Mouse (Mus musculus) skeletal muscle tissue, adult 2 months (tissue): ENCODE measurements around the gene Gsg1.

Experiments
- DNase-seq: peaks from one replicate; pipeline ENCODE4 v3.0.0-alpha.2; 2012; ENCODE audit warnings: low read depth, low spot score

The Gsg1 gene

DNA sequence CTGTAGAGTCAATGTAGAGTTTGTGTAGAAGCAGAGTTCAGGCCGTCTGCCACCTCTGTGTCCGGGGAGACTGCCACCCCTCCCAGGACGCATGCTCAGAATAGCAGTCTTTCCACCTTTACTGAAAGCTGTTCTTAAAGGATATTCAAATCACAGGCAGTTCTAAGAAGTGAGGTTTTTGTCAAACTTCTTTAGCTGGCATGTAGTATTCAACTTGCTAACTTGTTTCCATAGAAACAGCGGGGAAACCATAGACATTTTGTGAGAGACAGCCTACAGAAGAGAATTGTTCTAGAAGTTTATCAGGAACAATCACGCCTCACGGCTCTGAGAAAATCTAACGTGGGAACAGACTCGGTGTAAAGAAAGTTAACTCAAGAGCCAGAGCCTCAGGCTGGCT lies 47.2 kb downstream of the Gsg1 start:
- no peak for DNase-seq

DNA sequence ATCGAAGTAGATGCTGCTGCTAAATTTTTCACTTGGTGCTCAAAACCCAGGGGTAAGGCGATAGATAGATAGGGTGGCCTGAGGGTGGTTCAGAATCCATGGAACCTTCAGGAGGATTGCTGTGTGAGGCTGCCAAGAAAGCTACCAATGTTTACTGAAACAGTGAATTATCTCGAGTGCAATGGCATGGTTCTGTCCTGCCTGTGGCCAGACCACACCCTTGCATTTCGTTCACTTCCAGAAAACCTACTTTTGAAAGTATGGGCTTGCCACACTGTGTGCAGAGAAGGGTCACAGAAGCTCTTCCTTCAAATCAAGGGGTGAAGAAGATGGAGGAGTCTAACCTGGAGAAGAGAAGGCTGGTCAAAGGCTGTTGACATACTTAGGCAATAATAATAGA lies 48.3 kb downstream of the Gsg1 start:
- no peak for DNase-seq

DNA sequence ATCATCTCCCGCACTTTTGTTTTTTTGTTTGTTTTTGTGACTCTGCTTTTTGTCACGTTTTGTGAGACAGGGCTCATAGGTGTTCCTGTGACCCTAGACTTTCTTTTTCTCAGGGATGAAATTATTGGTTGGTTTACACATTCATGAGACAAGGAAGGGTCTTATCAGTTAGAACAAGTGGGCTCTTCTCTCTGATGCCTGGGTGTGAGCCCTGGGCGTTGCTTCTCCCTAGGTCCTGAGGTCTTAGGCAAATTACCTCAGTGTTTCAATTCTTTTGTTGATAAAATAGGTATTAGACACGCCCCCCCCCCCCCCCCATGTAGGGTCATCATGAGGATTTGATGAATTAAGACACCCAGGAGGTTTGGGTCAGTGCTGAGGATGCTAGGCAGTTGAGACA lies 49.3 kb downstream of the Gsg1 start:
- no peak for DNase-seq

DNA sequence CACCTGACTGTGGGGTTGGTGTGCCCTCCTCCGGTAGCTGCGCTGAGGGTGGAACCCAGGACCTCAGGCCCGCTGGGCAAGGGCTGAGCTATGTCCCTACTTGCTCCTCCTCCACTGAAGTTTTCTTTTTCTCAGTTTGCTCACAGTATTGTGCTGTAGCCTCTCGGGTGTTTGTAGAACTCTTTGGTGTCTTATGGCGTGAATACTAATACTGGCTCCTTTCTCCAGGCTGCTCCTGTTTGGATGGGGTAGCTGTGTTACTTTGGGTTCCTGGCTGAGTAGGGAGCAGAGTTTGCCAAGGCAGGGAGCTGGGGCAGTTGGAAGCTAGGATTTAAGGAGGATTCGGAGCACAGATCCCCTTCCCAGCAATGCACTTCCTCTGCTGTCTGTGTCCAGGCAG lies 50.4 kb downstream of the Gsg1 start:
- DNase-seq, result no peak

DNA sequence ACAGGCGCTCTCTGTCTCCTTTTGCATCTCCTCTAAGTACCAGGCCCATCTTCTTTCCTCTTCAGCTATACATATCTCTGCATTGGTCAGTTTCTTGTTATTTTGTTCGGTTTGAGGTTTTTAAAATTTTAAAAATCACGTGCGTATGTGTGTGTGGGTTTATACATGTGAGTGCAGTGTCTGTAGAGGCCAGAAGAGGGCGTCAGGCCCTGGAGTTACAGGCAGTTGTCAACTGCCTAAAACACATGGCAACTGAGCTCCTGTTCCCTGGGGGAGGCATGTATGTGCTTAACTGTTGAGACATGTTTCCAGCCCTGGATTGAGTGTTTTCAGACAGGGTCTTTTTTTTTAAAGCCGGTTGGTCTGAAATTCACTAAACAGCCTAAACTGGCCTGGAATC lies 51.5 kb downstream of the Gsg1 start:
- no peak for DNase-seq

DNA sequence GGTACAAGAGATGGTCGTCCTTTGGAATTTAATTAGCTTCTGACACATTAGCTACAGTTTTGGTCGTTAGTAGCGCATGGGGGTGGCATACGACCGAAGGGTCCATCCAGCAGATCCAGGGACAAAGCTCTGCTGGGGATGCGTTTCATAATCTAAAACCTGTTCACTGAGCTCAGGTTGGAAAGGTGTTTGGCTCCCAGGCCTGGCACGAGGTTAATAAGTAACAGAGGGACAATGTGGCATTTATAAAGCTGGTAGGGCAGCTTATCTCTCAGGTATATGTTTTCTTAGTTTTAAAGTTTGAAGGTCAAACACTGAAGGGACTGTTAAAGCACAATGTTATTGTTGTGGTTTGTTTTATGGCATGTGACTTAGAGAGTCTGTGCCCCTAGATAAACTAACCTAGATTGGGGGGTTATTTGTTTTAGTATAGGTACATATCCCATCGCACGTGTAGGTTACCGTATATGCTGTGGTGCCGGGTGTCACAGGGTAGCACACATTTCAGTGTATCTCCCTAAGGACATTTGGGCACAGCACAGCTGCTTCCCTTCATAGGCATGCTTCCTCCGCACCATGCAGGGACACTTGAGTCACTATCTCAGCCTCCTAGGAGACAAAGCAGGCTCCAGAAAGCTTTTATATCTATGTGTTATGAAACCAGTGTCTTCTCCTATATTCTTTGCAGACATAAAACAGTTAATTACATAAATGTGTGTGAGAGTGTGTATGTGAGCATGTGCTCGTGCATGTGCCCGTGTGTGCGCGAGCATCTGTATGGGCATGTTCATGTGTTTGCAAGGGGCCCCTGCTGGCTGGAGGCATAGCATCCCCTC lies 53.8 kb downstream of the Gsg1 start:
- DNase-seq, result no peak

GRCm38 (mm10) chr6:135198726-135199125 lies 55.4 kb downstream of the Gsg1 start:
- DNase-seq, result no peak

GRCm38 (mm10) chr6:135197921-135198532 lies 56.1 kb downstream of the Gsg1 start, which contains the start of the genes Fam234b and Hebp1:
TSS of gene Fam234b (plus strand) at chr6:135197977.
TSS of gene Hebp1 (minus strand) at chr6:135198022.
- DNase-seq, result peak; percentile 47

DNA sequence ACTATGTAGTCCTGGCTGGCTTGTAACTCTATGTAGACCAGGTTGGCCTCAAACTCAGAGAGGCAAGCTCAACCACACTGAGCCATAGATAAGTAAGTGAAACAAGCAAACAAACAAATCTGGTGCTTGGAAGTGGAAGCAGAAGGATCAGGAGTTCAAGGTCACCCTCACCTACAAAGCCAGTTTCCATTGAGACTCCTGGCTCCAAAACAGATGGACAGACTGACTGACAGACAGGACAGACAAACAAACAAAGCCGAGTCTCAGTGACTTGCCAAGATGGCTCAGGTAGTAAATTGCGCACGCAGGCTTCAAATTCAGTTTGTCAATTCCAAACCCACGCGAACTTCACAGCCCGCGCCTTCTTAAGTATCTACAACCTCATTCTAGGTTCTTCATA lies 56.7 kb downstream of the Gsg1 start:
- DNase-seq, result no peak

DNA sequence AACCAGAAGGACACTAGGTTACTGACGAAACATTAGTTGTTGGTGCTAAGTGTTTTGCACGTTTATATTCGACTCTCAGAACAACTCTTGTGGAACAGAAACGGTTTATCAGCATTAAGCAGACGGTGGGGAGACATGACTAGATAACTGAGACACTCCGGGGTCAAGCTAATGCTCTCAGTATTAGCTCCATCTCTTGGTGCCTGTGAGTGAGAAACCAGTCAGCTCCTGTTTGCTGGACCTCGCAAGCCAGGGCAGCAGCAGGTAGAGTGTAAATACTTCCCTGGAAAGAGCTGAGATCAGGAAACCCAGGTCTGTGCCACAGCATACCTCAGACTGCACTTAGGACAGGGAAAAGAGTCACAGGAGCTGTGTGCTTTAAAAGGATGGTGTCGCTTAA lies 57.4 kb downstream of the Gsg1 start:
- DNase-seq, result no peak

GRCm38 (mm10) chr6:135194907-135195306 lies 59.2 kb downstream of the Gsg1 start:
- DNase-seq, result no peak

- DNase-seq, result no peak
These were observed 60.4 kb downstream of the Gsg1 start for GRCm38 (mm10) chr6:135193733-135194132.

GRCm38 (mm10) chr6:135192993-135193392 lies 61.2 kb downstream of the Gsg1 start:
- DNase-seq, result no peak

GRCm38 (mm10) chr6:135191906-135192305 lies 62.2 kb downstream of the Gsg1 start:
- no peak for DNase-seq

DNA sequence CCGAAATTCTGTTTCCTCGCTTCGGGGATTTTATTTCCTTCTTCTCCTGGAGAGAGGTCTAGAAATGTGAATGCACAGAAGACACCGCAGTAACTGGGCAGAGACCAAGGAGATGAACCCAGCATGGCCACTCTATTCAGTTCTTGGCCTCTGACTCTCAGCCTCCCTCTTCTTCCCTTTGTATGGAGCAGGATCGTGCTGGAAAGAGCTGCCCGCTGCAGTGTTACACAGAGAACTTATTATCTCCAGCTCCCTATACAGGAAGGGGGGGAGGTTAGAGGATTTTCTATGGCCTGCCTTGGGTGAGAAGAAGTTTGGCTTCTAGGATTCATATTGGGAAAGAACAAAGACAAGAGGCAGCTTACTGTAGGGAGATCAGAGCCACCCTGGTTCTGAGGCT lies 64.0 kb downstream of the Gsg1 start:
- no peak for DNase-seq

GRCm38 (mm10) chr6:135188629-135189028 lies 65.5 kb downstream of the Gsg1 start:
- DNase-seq, result no peak
